Mouse (Mus musculus): Measurements from ENCODE around the gene Naa20. TPM values are rescaled to one million over a fixed set of nuclear protein-coding genes. Genes with fewer than 3 reads are reported as not detected.
"Not testable (repeated sequence)": the region's sequence is repeated elsewhere in the genome, so short reads cannot be mapped to it uniquely, and the experiment has no call there.

Naa20 gene
- polyA plus RNA-seq, 1 experiment: 55.3 TPM

DNA sequence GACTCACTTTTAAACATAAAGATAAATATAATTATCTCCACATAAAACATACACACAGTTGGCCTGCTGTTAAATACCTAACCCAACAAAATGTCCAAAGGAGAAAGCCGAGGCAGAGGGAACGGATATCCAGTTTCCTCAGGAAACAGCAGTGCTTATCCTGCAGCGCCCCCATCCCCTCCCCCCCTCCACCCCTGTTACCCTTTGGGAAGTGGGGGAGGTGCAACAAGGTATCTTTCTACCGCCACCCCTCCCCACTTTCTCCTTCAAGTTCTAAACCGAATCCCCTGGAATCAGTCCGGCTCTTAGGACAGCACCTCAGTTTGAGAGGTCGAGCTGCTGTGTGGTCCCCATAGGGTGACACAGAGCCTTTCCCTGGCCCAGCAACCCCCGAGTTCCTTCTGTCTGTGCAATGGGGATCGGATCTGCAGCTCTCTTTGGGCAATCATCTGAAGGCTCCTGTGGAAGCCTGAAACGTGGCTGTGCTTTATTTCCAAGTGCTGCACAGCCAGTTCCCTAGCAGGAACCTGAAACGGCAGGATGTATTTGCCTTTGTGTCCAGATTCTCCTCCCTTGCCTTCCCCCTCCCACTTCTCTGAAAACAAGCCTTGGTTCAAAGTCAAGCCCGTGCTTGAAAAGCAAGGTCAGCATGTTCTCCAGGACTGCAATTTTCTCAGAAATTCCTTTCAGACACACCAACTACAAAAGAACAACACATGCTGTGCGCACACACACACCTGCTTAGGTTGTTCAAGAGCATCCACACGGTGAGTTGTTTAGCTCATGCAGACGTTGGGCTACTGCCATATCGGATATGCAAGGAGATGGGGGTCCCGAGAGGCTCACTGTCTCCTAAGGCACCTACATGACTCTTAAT, 17.6 kb upstream of the Naa20 start:
- H3K36me3 ChIP-seq (replicated peaks; ENCODE audit: low read length): peaks cover 19% of the 10 kb centered on the region
- no peaks in the 10 kb centered on the region for H3K9me3 ChIP-seq
- H3K27me3 ChIP-seq (replicated peaks): no peaks in the 10 kb centered on the region
- TF ChIP-seq FLI1 (IDR thresholded peaks at IDR 0.05; ENCODE audit: low read length): no peak
- TF ChIP-seq GATA1 (IDR thresholded peaks at IDR 0.05; ENCODE audit: borderline replicate concordance, low read length): no peak
- no peak overlapping the region for H3K4me3 ChIP-seq (replicated peaks)
- peaks cover 78% of the 10 kb centered on the region for H3K4me1 ChIP-seq

DNA sequence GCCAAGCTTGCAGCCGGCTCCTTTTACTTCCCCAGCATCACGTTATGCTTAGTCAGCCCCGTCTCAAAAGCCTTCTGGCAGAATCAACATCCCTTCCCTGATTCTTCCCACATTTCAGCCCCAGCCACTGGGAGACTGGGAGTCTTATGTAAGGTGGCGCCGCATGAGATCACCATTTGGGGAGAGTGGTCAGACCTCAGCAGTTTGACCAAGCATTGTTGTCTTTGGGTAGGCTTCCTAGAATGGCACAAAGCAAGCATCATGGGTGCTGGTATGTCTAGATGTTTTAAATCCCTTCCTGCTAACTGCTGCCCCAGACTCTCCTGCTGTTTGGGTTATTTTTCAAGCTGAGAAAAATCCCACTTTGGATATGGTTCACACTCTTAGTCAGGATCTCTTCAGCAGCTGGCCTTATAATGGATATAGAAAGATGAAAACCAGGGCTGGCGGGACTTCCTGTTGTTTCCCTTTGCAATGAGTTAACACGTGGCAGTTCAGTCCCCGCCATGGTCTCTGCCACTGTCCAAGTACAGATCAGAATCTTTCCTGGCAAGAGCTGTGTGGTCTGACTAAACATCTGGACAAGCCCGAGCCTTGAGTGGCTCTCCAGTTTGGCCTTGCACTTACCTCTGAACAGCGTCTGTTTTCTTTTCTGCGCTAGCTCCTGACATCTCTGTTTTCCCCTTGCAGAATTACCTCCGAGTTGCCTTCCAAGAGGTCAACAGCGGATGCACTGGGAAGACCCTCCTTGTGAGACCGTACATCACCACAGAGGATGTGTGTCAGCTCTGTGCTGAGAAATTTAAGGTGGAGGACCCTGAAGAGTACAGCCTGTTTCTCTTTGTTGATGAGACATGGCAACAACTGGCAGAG, 16.8 kb upstream of the Naa20 start:
- no peak for TF ChIP-seq GATA1 (IDR thresholded peaks at IDR 0.05; ENCODE audit: borderline replicate concordance, low read length)
- no peak for TF ChIP-seq FLI1 (IDR thresholded peaks at IDR 0.05; ENCODE audit: low read length)
- peaks cover 81% of the 10 kb centered on the region for H3K4me1 ChIP-seq
- H3K36me3 ChIP-seq (replicated peaks; ENCODE audit: low read length): peaks cover 19% of the 10 kb centered on the region

DNA sequence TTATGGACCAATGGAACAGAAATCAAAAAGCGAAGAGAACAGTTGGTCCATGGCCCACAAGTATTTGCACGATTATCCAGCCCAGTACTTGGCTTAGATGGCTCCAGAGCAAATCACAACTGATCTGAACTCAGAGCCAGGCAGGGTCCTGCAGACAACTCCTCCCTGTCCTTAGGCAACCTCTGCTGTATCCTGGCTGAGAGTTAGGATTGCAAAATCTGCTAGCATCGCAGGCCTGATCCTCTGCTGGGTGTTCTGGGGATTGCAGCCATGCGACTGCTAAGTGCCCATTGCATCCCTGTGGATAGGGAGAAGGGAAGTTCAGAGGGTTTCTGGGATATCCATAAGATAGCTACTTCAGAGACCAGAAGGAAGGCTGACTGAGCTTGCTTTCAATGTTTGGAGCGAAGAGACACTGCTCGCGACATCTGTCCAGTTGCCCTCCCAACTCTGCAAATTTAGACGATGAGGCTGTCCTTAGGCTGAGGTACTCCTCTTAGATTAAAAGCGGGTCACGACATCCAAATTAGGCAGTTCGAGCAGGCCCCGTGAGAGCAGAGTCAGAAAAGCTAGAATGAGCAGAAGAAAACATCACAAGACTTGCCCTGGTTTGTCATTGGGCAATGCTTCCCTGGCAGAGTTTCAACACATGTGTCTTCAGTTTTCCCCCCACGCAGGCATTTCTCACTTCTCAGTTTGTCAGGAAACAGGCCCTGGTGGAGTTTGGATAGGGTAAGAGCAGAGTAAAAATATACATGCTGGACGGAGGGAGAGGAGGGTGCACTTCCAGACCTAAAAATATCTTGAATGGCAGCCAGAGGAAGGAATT, 13.7 kb upstream of the Naa20 start:
- H3K36me3 ChIP-seq (replicated peaks; ENCODE audit: low read length): peaks cover 19% of the 10 kb centered on the region
- no peak for TF ChIP-seq FLI1 (IDR thresholded peaks at IDR 0.05; ENCODE audit: low read length)
- no peak for TF ChIP-seq GATA1 (IDR thresholded peaks at IDR 0.05; ENCODE audit: borderline replicate concordance, low read length)
- peak overlapping the region; percentile 50 for H3K4me3 ChIP-seq (replicated peaks)
- H3K4me1 ChIP-seq: peaks cover 52% of the 10 kb centered on the region
- H3K9me3 ChIP-seq: no peaks in the 10 kb centered on the region
- H3K27me3 ChIP-seq (replicated peaks): no peaks in the 10 kb centered on the region

More for the DNA sequence above, 16.8 kb upstream of the Naa20 start:
- H3K27me3 ChIP-seq (replicated peaks): no peaks in the 10 kb centered on the region
- H3K9me3 ChIP-seq: no peaks in the 10 kb centered on the region
- H3K4me3 ChIP-seq (replicated peaks): no peak overlapping the region

DNA sequence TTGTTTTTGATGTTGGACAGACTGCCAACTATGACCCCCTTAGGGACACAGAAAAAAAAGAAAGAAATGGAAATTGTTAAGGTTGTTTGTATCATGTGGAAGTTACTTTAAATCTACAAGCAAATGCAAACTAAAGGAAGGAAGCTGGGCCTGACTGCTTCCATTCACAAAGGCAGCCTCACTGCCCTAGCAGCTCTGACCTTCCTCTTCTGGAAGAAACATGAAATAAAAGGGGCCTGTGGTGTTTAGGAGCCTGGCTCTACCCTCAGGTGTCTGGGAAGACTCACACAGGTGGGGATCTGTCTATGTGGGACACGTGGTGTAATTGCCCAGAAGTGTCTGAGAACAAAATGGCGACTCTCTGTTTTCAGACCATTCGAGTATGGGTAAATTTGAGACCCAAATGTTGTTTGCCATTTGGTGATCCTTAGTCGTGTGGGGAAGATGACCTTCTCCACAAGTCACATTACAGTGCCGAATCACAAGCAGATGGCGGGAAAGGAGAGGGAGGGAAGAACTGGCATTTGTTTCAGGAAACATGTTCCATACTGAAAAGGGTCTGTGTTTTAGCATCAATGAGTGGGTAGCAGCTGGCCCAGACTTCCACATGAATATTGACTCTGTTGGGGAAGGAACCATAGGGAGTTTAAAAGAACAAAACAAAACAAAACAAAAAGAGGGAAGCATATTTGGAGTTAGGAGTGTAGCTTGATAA, 13.0 kb upstream of the Naa20 start:
- Histone ChIP-seq H3K36me3 (replicated peaks; ENCODE audit: low read length) (peaks cover 19% of the 10 kb centered on the region), H3K4me1 (peaks cover 45% of the 10 kb centered on the region), H3K27me3 (replicated peaks) (no peaks in the 10 kb centered on the region), H3K4me3 (replicated peaks) (peak overlapping the region; percentile 18), H3K9me3 (no peaks in the 10 kb centered on the region)
- TF ChIP-seq GATA1 (IDR thresholded peaks at IDR 0.05; ENCODE audit: borderline replicate concordance, low read length) (no peak), FLI1 (IDR thresholded peaks at IDR 0.05; ENCODE audit: low read length) (no peak)

DNA sequence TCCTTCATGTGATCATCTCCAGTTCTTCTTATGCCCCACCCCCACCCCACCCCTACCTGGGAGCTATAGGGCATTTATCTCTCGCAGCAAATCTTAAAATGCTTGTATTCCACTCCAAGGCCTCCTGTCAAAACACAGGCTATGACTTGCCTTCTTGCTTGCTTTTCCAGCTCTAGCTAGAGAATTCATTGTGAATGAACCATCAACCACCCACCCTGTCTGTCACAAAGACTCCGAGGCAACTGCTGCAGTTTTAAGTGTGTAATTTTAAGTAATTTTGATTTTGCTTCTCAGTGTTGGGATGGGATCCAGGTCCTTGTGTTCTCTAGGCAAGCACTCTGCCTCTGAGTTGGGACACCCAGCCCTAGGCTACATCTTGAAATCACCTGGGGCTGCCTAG, 11.3 kb upstream of the Naa20 start:
- Histone ChIP-seq H3K36me3 (replicated peaks; ENCODE audit: low read length) (peaks cover 10% of the 10 kb centered on the region), H3K9me3 (peaks cover 8% of the 10 kb centered on the region; the same call in 1 of the 2 replicates), H3K27me3 (replicated peaks) (no peaks in the 10 kb centered on the region), H3K4me1 (peaks cover 33% of the 10 kb centered on the region), H3K4me3 (replicated peaks) (no peak overlapping the region)
- TF ChIP-seq GATA1 (IDR thresholded peaks at IDR 0.05; ENCODE audit: borderline replicate concordance, low read length): no peak
- no peak for TF ChIP-seq FLI1 (IDR thresholded peaks at IDR 0.05; ENCODE audit: low read length)

DNA sequence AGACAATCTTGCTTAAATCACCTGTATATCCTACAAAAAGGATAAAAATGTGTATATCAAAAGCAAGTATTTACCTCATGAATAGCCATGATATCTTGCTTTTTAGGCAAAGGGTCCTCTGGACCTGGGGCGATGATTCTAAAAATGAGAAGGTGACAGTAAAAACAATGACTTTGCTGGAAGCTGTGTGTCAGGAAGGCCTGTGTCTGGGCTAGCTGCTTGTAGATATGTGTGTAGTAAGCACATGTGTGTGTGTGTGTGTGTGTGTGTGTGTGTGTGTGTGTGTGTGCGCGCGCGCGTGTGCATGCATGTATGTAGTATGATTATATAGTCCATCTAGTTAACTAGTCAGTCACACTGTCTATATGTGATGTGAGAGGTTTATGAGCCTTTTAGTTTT, 8.1 kb upstream of the Naa20 start:
- Histone ChIP-seq H3K9me3 (peaks cover 8% of the 10 kb centered on the region; the same call in 1 of the 2 replicates), H3K4me3 (replicated peaks) (no peak overlapping the region), H3K4me1 (peaks cover 23% of the 10 kb centered on the region), H3K36me3 (replicated peaks; ENCODE audit: low read length) (no peaks in the 10 kb centered on the region), H3K27me3 (replicated peaks) (no peaks in the 10 kb centered on the region)
- no peak for TF ChIP-seq FLI1 (IDR thresholded peaks at IDR 0.05; ENCODE audit: low read length)
- no peak for TF ChIP-seq GATA1 (IDR thresholded peaks at IDR 0.05; ENCODE audit: borderline replicate concordance, low read length)

DNA sequence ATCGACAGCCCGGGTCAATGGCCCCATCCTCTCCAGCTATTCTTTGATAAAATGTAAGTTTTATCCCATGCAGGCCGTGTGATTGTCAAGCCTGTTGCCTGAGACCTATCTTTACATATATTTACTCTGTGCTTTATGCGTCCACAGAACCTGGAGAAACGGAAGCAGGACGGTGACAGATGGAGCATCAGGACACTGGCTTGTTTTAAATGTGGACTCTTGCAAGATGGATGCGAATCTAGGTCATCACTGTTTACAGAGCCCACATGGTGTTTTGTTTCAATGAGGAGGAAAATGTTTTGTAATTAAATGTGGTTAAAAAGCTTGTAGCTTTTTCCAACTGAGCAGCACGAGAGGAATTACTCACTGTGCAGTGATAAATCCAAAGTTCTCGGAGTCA, 3.8 kb upstream of the Naa20 start:
- H3K36me3 ChIP-seq (replicated peaks; ENCODE audit: low read length): no peaks in the 10 kb centered on the region
- no peak for TF ChIP-seq FLI1 (IDR thresholded peaks at IDR 0.05; ENCODE audit: low read length)
- TF ChIP-seq GATA1 (IDR thresholded peaks at IDR 0.05; ENCODE audit: borderline replicate concordance, low read length): no peak
- H3K4me1 ChIP-seq: peaks cover 25% of the 10 kb centered on the region
- H3K27me3 ChIP-seq (replicated peaks): no peaks in the 10 kb centered on the region
- no peak overlapping the region for H3K4me3 ChIP-seq (replicated peaks)
- peaks cover 8% of the 10 kb centered on the region; the same call in 1 of the 2 replicates for H3K9me3 ChIP-seq

DNA sequence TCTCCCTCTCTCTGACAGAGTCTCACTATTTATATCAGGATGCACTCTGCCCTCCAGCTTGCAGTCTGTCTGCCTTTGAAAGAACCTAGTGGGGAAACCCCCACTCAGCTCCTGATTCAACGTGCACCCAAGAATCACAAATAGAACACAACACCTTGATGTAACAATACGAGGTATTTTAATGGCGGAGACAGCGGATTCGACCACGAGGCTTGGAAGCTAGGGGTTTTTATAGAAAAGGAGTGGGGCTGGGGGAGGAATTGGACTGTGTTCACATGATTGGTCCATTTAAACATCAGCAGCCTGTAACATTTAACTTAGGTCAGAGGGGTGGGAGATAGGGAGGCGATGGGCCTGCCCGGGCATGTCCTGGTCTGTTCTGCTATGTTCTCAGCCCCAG, 1.6 kb upstream of the Naa20 start:
- peaks cover 38% of the 10 kb centered on the region for H3K4me1 ChIP-seq
- not testable (repeated sequence) for H3K4me3 ChIP-seq (replicated peaks); H3K36me3 ChIP-seq (replicated peaks; ENCODE audit: low read length); H3K27me3 ChIP-seq (replicated peaks); H3K9me3 ChIP-seq
